Mouse (Mus musculus) urinary bladder, adult 2 months (tissue): Measurements from ENCODE around the gene Ugdh. TPM values are rescaled to one million over a fixed set of nuclear protein-coding genes. Genes with fewer than 3 reads are reported as not detected.
A peak's percentile ranks its signal among the peaks of the same experiment; 100 is the strongest.

ENCODE experiments used
- DNase-seq: peaks from one replicate; pipeline ENCODE4 v3.0.0; 2022; ENCODE audit warnings: low spot score
- polyA plus RNA-seq: library from polyadenylated mRNA; depleted of rRNA; stranded (reverse); fragments of >200 nt; gene quantifications from 2 replicates; pipeline ENCODE4 v1.2.3, GENCODE M21; 2012

Ugdh gene
- polyA plus RNA-seq, 1 experiment: 283 TPM

DNA sequence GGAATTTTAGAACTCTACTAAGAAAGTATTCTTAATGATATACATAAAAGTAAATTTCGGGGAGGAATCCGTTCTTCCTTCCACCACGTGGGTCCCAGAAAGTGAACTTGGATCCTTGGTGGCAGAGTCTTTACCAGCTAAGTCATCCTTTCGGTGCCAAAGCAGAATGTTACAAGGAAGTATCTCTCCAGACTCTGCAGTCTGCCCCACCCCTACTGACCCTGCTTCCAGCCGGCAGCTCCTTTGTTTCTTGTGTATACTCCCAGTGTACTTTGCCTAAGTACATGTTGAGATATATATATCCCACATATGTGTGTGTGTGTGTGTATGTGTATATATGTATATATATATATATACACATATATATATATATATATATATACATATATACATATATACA lies 6.3 kb downstream of the Ugdh start:
- DNase-seq: no peak

DNA sequence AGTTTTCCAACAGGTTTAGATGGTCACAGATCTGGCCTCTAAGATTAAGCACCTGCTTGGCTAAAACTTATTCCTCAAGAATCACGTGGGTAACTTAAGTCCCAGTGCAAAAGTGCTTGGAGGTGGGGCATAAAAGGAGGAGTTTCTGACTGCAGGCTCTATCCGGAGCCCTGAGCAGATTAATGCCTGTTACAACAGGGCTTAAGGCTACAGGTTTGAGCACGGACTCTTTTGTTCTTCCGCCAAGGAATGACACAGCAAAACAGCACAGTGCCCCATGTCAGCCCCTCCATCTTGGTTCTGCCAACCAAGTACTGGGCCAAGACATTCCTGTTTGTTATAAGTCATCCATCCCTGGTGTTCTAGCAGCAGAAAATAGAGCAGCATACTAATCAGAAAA lies 7.4 kb downstream of the Ugdh start:
- no peak for DNase-seq

DNA sequence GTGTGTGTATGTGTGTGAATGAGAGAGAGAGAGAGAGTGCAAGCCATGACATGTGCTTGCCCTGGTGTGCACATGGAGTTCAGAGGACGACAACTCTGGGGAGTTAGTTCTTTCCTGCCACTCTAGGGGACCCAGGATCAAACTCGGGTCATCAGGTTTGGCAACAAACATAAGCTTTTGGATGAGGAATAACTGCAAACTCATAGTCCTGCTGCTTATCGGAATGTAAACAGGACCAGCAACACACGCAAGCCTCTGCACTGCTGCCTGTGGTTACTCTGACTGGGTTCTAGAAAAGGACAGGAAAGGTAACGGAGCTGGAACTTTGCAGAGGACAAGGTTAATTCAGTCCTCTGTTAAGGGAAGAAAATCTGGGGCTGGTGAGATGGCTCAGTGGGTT lies 10.5 kb downstream of the Ugdh start:
- DNase-seq: no peak

DNA sequence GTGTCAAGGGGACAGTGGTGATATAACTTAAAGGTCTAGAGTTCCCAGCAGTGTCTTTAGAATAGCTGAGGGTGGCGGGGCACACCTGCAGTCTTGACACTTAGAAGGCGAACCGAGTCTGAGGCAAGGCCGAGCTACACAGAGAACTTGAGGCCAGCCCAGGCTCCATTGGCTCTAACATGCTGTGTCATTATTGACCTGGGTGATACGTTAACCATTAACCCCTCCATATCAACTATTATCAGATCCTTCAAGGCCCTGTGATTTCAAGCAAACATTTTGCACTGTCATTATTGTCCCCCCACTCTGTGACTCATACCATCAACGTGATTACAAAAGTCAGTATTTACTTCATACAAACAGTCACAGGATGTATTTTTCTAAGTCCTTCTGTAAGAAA lies 11.5 kb downstream of the Ugdh start:
- DNase-seq: no peak

DNA sequence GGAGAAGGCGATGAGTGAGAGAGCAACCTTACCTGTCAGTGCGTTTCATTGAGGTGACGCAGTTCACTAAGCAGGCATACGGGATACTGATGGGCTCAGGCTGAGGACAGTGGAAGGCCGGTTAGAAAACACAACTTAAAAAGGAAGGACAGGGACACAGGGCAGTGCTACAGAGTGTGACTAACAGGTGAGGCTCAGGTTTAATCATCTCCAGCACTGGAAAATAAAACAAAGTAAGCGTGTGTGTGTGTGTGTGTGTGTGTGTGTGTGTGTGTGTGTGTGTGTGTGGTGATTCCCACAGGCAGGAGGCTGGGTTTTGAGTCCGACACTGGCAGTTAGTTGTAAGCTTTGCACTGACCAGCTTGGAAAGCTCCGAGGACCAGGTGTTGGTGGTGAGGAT lies 12.9 kb downstream of the Ugdh start:
- no peak for DNase-seq

DNA sequence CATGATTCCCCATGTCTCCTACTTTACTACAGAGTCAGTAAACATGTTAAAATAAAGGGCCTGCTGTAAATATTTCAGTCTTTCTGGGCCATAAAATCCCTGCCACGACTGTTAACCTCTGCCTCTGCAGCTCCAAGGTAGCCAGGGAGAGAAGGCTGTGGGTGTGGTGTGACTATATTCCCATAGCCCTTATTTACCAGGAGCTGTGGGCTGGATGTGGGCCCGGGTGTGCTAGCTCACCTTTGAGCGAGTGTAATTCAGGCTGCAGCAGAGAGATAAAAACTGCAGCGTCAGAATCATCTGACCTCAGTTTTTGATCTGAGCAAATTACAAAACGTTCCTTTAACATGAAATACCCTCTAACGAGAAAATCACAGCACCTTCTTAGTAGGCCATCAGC lies 14.9 kb downstream of the Ugdh start:
- DNase-seq: no peak

DNA sequence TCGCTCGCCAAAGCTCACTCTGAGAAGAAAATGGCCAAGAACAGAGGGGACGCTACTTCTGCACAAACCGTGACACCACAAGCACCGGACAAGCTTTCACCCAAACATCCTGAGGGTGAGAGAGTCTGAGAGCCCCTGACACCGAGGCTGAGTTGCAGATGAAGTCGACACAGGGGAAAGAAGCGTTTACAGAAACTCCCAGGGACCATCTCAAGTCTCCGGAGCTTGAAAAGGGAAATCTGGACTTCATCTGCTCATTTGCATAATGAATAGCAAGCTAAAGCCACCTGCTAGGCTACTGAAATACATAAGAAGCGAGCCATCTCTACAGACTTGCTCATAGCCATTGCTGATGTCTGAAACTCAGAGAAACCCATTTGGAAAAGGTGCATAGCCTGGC lies 16.6 kb downstream of the Ugdh start:
- DNase-seq: no peak

DNA sequence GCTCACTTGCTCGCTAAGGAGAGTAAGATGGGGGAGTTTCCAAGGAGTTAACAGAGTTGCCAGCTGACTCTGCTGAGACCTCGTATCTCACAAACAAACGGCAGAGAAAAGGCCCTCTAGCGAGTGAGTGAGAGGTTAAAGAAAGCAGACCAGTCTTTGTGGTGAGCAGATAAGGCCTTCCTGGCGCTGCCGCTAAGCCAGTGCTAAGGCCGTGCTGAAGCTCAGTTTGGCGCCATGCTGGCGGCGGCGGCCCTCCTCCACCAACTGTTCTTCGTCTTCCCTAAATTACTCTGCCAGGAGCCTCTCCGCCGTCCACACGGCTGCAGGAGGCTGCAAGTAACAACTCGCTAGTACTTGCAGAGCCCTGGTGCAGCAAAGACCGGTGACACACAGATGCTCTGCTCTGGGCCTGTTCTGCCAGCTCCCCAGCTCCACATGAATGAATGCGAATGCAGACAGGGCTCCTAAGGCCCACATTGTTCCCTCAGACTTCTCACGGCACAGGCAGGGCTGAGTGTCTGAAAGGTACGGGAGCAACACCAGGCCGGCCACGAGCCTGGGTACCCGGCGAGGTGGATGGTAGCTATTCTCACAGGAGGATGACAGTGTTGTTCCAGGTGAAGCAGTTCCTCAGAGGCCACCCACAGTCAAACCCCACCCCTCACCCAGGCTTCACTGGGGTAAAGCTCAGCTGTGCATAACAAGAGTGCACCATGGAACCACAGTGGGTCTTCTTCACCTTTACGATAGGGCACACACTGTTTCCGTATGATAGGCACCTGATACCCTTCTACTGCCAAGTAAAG lies 19.9 kb downstream of the Ugdh start:
- peak; percentile 46 for DNase-seq

DNA sequence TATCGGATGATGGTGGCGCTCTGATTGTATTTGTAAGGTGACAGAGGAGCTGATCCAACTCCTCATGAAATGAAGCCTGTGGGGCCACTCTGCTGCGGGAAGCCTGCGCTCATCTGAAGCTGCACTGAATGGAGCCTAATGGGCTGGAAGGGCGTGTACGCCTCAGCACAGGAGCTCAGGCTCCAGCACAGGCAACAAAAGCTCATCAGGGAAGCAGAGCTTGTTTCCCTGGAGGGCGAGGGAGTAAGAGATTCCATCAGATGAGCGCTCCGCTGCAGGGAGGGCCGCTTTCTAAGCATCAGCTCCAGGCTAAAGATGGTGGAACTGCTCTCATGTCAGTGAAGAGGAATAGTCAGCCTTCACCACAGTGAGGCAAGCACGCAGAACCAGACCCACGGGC lies 27.8 kb downstream of the Ugdh start:
- no peak for DNase-seq

DNA sequence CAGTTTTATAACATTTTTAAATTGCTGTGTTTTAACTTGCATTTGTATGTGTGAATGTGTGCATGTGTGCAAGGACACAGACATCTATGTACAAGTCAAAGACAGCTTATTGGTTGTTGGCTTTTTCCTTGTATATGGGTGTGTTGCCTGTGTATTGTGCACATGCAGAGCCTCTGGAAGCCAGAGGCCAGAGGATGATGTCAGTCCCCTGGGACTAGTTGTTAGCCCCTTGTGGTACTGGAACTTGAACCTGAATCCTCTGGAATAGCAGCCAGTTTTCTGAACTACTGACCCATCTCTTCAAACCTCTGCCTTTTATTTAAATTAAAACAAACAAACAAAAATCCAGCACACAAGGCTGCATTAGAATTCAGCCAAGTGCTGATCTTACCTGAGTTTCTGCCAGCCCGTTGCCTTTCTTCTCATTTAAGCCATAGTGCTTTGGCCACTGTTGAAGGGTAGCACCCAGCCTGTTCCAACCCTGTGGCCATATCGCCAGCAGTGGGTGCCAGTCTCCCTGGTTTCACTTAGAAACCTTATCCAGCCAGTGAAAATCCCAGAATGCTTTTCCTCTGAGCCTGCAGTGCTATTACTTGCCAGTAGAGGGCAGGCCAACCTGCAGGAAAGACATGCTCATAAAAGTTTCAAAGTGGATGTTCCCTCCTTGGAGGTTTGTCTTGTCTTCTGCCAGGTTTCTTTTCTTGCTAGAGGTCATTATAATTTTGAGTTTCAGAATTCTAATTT lies 34.3 kb downstream of the Ugdh start:
- peak; percentile 56 for DNase-seq

DNA sequence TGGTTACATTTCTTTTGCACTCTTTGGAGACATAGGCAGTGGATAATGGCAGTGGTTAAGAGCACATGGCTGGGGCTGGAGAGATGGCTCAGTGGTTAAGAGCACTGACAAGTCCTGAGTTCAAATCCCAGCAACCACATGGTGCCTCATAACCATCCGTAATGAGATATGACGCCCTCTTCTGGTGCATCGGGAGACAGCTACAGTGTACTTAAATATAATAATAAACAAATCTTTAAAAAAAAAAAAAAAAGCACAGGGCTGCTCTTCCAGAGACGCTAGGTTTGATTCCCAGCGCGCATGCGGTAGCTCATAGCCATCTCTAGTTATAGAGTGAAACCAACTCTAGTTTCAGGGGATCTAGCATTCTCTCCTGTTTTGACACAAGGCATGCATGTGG lies 41.3 kb downstream of the Ugdh start:
- no peak for DNase-seq

DNA sequence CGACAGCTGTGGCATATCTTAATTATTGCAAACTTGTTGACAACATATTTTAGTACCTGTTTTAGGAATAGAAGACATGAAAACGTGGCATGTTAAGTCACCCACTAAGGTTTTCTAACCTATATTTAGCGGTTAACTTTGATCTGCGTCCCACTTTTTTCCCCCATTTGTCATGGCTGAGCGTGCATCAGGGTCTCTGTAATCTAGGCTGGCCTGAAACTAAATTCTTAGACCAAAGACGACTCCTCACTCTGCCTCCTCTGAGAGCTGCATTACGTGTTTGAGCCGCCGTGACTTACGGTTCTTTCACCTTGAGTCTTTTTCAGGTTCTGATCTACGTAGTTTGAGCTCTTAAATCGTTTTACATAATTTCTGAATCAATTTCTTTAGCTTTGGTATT lies 44.0 kb downstream of the Ugdh start:
- DNase-seq: no peak

DNA sequence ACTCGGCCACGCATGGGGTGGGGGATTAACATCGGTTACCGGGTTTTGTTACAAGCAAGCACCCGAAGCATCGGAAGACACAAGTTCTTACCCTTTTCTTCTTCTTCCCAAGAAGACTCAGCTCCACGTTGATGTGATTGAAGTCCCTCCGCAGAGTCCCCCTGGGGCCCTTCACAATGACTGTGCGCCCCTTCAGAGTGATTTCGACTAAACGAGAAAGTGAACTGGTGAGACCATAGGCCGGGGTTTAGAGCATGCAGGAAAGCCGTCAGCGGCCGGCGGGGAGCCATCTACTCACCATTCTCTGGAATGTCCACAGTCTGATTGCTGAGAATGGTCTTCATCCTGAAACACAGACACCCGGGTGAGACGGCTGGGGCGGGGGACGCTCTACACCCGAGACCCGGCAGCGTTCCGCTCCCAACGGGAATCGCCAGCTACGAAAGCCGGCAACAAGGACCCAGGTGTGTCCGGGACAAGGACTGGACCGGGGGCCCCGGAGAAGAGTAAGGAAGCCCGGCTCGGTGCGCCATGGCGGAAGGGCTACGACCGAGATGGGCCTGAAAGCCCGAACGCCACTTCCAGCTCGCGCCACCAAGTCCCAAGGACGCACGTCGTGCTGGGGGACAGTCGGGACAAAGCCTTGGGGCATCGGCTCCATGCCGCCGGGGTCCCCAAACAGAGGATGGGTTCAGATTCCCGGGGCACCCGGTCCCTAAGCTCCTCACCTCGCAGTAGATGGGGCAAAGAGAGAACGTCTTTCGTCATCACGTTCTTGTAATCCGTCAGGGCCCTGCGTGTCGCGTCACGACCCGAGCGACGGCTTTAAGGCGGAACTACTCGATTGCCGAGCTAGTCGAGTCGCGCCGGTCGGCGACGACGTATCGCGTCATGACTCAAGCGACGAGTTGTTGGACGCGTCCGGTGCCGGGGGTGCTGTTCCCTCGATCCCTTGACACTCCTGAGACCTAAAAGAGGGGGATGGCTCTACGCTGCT lies 44.8 kb downstream of the Ugdh start, which contains the start of the genes Rpl9 and Lias:
Gene Rpl9, minus strand, starts transcription at position 797 of the 997 bp plus-strand sequence.
Gene Lias, plus strand, starts transcription at position 850 of the 997 bp plus-strand sequence.
- peak; percentile 98 for DNase-seq

DNA sequence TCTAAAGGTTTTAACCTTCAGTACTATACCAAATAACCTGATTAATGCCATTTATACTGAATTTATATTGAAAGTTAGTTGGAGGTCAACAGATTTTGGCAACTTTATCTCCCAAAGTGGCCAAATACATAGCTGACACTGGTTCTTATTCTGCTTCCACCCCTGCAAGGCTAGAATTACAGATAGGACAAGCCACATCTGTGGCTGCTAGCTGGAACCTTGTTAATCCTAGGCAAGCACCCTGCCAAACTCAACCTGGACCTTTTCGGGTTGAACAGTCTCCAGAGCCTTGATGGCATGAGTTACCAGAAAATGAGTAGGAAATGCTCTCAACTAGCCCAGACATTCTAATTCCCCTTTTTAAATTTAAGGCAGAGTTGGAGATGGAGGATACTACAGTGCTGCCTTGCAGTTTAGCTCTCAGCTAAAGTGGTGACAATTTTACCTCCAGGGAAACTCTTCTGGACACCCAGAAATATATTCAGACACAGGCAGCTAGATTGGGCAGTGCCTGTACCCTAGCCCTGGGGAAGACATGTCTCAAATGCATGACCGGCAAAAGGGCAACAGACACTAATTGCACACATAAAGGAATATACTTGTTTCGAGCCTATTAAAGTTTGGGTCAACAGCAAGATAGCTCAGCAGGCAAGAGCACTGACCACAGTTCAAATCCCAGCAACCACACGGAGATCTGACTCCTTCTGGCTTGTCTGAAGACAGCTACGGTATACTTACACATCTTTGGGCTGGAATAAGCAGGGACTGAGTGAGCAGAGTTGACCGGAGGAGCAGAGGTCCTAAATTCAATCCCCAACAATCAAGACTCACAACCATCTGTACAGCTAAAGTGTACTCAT lies 48.5 kb downstream of the Ugdh start:
- DNase-seq: no peak

DNA sequence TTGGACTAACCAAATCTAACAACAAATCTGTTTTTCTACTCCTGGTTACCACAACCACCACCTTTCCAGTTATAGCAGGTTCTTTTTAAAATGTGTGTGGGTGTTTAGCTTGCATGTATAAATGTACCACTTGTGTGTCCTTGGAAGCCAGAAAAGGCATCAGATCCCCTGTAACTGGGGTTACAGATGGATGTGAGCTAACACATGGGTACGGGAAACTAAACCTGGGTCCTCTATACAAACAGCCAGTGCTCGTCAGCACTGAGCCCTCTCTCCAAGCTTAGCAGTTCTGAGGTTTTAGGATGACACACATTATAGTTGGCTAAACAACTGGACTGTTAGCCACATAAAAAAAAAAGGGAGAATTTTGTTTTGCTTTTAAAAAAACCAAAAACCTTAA lies 50.0 kb downstream of the Ugdh start:
- no peak for DNase-seq

DNA sequence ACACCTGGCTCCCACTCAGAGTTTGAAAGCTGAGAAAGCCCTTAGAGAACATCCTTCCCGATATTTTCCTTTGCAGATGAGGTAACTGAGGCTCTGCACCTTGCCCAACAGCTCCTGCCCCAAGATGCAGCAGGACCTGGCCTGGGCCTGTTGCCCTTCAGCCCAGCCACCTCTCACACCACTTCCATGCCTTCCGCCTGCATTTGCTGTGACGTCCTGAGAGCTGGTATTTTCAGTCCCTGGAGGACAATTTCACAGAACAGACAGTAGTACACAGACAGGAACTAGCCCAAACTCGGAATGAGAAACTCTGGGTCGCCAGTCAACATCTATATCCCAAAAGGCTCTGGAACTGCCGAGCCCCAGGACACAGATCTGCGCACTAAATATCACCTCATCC lies 61.0 kb downstream of the Ugdh start:
- DNase-seq: no peak

DNA sequence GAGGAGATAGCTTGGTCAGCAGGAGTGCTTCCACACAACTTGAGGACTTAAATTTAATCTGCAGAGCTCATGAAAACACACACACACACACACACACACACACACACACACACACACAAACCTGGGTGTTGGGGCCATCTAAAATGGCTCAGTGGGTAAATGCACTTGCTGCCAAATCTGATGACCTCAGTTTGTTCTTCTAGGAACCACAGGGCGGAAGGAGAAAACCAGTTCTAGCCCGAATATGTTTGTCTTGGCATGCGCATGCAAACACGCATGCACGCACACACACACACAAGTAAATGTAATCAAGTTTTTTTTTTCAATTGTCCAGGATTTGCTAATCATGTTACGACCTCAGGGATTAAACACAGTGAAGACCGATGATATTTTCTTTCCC lies 64.2 kb downstream of the Ugdh start:
- no peak for DNase-seq

DNA sequence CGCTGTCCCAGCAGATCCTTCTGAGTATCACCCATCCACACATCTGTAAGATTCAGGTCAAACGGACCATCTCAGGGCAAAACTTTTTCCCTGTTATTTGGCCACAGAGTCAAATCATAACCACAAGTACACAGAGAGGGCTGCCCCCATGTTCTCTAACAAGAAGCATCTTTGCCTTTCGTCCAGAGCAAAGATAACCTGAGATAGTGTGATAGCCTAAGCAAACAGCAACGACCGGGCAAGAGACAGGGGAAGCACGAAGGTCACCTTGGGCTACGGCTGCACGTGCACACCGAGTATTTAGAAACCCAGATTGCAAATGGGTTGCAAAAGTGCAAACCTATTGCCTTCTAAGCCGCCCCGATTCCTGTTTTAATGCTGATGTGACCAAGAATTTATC lies 67.9 kb downstream of the Ugdh start:
- no peak for DNase-seq
